Mouse (Mus musculus): ENCODE measurements around the gene 4930558C23Rik.
A peak's percentile ranks its signal among the peaks of the same experiment; 100 is the strongest.
"Not testable (repeated sequence)": the region's sequence is repeated elsewhere in the genome, so short reads cannot be mapped to it uniquely, and the experiment has no call there.

4930558C23Rik gene

GRCm38 (mm10) chr3:95373208-95373607 lies 29.4 kb downstream of the 4930558C23Rik start:
- no peak for DNase-seq (ENCODE audit: low spot score in 2 of 2)

DNA sequence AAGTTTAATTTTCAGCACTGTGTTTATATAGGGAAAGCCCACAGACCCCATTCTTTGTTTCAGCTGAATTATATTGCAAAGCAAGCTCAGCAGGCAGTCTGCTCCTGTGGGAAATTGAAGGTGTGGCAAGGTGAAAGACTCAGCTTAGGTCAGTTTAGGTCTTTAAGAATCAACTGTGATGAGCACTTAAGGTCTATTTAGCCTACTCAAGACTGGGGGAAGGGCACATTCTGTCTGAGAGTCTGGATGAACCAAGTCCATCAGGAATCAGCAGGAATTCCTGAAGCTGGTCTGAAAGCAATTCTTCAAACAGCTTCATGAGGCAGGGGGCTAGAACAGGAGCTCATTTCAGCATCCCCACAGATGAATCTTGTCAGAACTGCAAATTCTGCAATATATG lies 32.5 kb downstream of the 4930558C23Rik start:
- no peak for DNase-seq (ENCODE audit: low spot score in 2 of 2)

DNA sequence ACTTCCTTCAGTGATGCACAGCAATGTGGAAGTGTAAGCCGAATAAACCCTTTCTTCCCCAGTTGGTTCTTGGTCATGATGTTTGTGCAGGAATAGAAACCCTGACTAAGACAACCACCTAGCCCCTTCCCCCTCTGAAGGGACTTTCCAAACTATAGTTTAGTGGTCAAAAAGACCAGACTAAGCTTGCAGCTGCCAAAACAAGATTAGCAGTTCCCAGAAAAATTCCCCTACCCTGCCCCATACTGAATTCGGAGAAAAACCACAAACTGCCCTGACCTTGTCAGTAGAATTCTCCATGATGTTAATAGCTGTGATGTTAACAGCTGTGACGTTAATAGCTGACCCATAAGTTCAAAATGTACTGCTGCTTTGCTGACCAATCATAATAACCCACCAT lies 42.4 kb downstream of the 4930558C23Rik start:
- DNase-seq (ENCODE audit: low spot score in 2 of 2), result not testable (repeated sequence)

DNA sequence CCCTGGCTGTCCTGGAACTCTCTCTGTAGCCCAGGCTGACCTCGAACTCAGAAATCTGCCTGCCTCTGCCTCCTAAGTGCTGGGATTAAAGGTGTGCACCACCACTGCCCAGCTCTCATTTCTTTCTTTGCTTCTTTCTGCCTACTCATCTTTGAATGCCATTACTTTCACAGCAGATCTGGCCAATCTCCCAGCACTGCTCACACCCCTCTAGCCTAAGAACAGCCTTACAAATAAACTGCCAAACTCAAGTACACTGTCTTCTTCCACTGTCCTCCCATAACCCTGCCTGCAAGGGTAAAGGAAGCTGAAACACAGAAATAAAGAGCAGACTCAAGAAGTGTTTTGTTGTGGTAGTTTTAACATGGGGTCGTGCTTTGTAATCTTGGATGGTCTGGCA lies 44.9 kb downstream of the 4930558C23Rik start:
- DNase-seq (ENCODE audit: low spot score in 2 of 2), result no peak

GRCm38 (mm10) chr3:95356701-95357449 lies 45.8 kb downstream of the 4930558C23Rik start, which contains the start of gene Setdb1:
Setdb1 (minus strand) TSS chr3:95357202.
- peak; percentile 80 to 93 for DNase-seq (ENCODE audit: low spot score in 2 of 2)

DNA sequence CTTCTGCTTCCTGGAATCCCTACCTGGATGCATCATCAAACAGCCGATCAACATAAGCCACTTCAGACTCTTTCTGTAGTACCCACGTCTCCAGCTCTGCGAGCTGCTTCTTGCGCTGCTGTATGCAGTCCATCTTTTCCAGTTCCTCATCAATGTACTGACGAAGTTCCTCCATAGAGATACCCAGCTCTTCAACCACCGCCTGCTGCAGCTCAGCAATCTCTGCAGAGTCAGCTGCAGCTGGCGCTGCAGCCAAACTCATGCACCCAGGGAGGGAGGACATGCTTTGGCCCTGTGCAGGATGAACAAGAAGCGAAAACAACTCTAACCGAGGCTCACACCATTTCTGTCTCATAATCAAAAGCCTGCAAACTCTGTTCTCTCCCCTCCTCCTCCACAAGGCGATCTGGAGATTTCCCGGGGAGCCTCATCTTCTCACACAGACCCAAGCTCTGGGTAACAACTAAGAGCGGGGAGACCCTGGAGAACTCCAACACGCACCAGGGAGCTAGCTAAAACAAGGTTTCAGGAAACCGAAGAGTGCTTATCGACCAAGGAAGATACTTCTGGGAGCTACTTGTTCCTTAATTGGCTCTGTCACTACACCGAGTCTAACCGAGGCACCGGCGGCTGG lies 46.6 kb downstream of the 4930558C23Rik start:
- DNase-seq (ENCODE audit: low spot score in 2 of 2), result not testable (repeated sequence)

GRCm38 (mm10) chr3:95349491-95349890 lies 53.1 kb downstream of the 4930558C23Rik start:
- no peak for DNase-seq (ENCODE audit: low spot score in 2 of 2)

GRCm38 (mm10) chr3:95348343-95348742 lies 54.3 kb downstream of the 4930558C23Rik start:
- DNase-seq (ENCODE audit: low spot score in 2 of 2), result not testable (repeated sequence)

DNA sequence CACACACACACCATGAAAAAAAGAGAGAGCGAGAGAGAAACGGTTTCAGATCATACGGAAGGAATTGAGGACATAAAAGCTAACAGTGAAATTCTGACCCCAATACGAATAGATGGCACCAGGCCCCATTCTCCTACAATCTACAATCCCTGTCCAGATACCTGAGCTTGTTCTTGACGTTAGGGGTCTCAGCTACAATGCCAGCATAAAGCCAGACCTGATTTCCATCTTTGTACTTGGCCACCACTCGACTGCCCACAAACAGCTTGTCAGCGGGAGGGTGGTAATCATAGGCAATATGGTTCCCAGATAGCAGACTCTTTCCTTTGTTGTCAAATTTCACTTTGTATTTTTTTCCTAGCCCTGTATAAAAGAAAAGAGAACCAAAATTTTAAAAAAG lies 56.2 kb downstream of the 4930558C23Rik start:
- DNase-seq (ENCODE audit: low spot score in 2 of 2), result no peak

DNA sequence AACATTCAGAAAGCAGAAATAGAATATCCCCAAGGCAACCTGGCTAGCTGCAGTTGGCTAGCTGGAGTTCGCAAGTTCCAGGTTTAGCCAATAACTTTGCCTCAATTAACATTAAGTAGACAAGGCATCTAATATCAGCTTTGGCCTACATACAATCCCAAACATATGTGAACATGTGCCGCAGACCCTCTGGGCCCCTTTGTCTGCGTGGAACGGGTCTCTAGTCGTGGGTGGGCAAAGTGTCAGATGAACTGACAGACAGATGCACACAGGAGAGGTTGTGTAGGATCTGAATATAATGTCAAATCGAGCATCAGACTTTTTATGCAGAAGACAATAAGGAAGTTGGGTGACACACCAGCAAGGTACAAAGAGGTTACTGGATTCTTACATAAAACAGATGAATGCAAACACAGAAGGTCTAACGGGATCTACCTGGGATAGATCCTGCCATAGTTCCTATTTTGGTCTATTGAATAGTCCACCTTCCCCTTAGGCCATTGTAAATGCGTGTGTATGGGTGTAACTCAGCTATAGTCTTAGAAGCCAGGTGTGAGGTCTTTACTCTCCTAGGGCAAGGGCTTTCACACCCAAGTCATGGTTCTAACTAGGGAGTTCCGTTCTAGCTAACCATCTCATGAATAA lies 59.2 kb downstream of the 4930558C23Rik start:
- DNase-seq (ENCODE audit: low spot score in 2 of 2), result not testable (repeated sequence)

GRCm38 (mm10) chr3:95338251-95338650 lies 64.4 kb downstream of the 4930558C23Rik start:
- DNase-seq (ENCODE audit: low spot score in 2 of 2), result no peak

- no peak for DNase-seq (ENCODE audit: low spot score in 2 of 2)
These were observed 65.3 kb downstream of the 4930558C23Rik start for GRCm38 (mm10) chr3:95337345-95337744.

Measured in frontal cortex, postnatal 25 days (tissue).